Mouse (Mus musculus) kidney, postnatal 0 days (tissue): ENCODE measurements around the gene Myo9b. TPM values are rescaled to one million over a fixed set of nuclear protein-coding genes. Genes with fewer than 3 reads are reported as not detected.
A peak's percentile ranks its signal among the peaks of the same experiment; 100 is the strongest.
"Not testable (repeated sequence)": the region's sequence is repeated elsewhere in the genome, so short reads cannot be mapped to it uniquely, and the experiment has no call there.

Source experiments
- ATAC-seq: fragments of 200-750 bp; cut with Nextera tagmentation; replicated peaks from 2 replicates; pipeline ENCODE4 v1.8.0; 2017; ENCODE audit warnings: low read depth, moderate number of reproducible peaks, moderate TSS enrichment, moderate library complexity; ENCODE audit not compliant: low FRiP score
- DNase-seq: peaks from one replicate; pipeline ENCODE4 v3.0.0-alpha.2; 2016; ENCODE audit warnings: low spot score
- H3K27ac ChIP-seq: fragments of 300-500 bp; sonication (generic); 2 replicates; pipeline ENCODE4 v1.5.1; 2014; ENCODE audit warnings: mild to moderate bottlenecking
- H3K27me3 ChIP-seq: fragments of 300-500 bp; sonication (generic); 2 replicates; pipeline ENCODE4 v1.6.1; 2014; ENCODE audit warnings: low read length, mixed read lengths; ENCODE audit not compliant: insufficient read depth
- H3K36me3 ChIP-seq: fragments of 300-500 bp; sonication (generic); 2 replicates; pipeline ENCODE4 v1.6.1; 2014; ENCODE audit warnings: low read length, mixed read lengths; ENCODE audit not compliant: insufficient read depth
- H3K4me1 ChIP-seq: fragments of 300-500 bp; sonication (generic); replicated peaks from 2 replicates; pipeline ENCODE4 v1.6.1; 2014; ENCODE audit warnings: antibody characterized with exemption, low read length, mixed read lengths; ENCODE audit not compliant: insufficient read depth
- H3K4me2 ChIP-seq: fragments of 300-500 bp; sonication (generic); 2 replicates; pipeline ENCODE4 v1.6.1; 2014; ENCODE audit warnings: mild to moderate bottlenecking, low read length, moderate library complexity, mixed read lengths
- H3K4me3 ChIP-seq: fragments of 300-500 bp; sonication (generic); replicated peaks from 2 replicates; pipeline ENCODE4 v1.5.1; 2014; ENCODE audit warnings: low read depth, low read length
- H3K9ac ChIP-seq: fragments of 300-500 bp; sonication (generic); 2 replicates; pipeline ENCODE4 v1.6.1; 2014; ENCODE audit warnings: low read depth, low read length
- H3K9me3 ChIP-seq: fragments of 300-500 bp; sonication (generic); replicated peaks from 2 replicates; pipeline ENCODE4 v1.6.1; 2016; ENCODE audit warnings: low read length, inconsistent platforms, mixed read lengths
- CTCF ChIP-seq: IDR thresholded peaks from 2 replicates; pipeline ENCODE4 v1.5.1; 2016; ENCODE audit warnings: antibody characterized with exemption, low read depth, mild to moderate bottlenecking, moderate library complexity
- WGBS: fragments of 180-500 bp; shearing (Covaris S2); extraction: QIAGEN DNeasy Blood & Tissue Kit; methylation state at CpG from one replicate; pipeline ENCODE4 v1.1.7; 2014; 5-methylcytosine and 5-hydroxymethylcytosine counted together
- polyA plus RNA-seq: library from polyadenylated mRNA; unstranded; fragments of >200 nt; fragmentation: Nextera tagmentation; extraction: Ambion mirVana; gene quantifications from 2 replicates; pipeline ENCODE4 v1.2.1, GENCODE M21; 2015

The Myo9b gene
- polyA plus RNA-seq, 1 experiment from 2014 or later = 10.0 TPM

DNA sequence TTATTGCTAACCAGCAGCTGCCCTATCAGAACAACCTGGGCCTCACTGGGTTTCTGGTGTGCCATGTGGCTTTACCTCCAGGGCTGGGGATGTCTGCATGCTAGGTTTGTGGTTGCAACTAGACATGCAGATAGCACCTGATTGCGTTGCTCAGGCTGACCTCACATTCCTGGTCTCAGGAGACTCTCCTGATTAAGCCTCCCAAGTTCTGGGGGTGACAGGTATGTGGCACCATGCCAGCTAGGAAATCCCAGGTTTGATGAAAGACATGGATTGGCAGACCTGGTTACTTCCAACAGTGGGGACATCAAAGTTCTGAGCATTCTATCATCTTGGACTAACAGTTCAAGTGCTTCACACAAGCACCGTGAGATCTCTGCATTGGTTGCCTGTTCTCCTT, 4.8 kb upstream of the Myo9b start:
- H3K9ac ChIP-seq = no peak overlapping the region
- no peak for TF ChIP-seq CTCF
- 88% methylated on average over 2 of the region's 2 CpGs for WGBS
- no peak overlapping the region for H3K4me3 ChIP-seq
- no peaks in the 10 kb centered on the region for H3K36me3 ChIP-seq
- ATAC-seq (no peak), DNase-seq (no peak)
- H3K4me1 ChIP-seq = peaks cover 4% of the 10 kb centered on the region; the same call in 1 of the 2 replicates
- no peaks in the 10 kb centered on the region for H3K27me3 ChIP-seq
- no peak overlapping the region for H3K4me2 ChIP-seq
- no peaks in the 10 kb centered on the region for H3K9me3 ChIP-seq
- H3K27ac ChIP-seq = no peak overlapping the region

GRCm38 (mm10) chr8:71268286-71268685, 4.2 kb upstream of the Myo9b start:
- DNase-seq, H3K27me3 ChIP-seq, H3K4me1 ChIP-seq, H3K9me3 ChIP-seq, ATAC-seq, H3K9ac ChIP-seq, H3K27ac ChIP-seq, H3K4me2 ChIP-seq, H3K36me3 ChIP-seq, H3K4me3 ChIP-seq: not testable (repeated sequence)
- WGBS = 95% methylated on average over 5 of the region's 6 CpGs

GRCm38 (mm10) chr8:71271630-71272029, 884 bp upstream of the Myo9b start:
- TF ChIP-seq CTCF = no peak
- DNase-seq (no peak), ATAC-seq (no peak)
- H3K4me3 ChIP-seq = peak overlapping the region; percentile 79
- H3K9me3 ChIP-seq = no peaks in the 10 kb centered on the region
- peak overlapping the region; percentile 68 for H3K27ac ChIP-seq
- WGBS = 16% methylated on average over 5 of the region's 5 CpGs
- H3K9ac ChIP-seq = peak overlapping the region; percentile 61
- H3K4me2 ChIP-seq = peak overlapping the region; percentile 74
- H3K4me1 ChIP-seq = peaks cover 8% of the 10 kb centered on the region
- no peaks in the 10 kb centered on the region for H3K36me3 ChIP-seq
- H3K27me3 ChIP-seq = no peaks in the 10 kb centered on the region

- Histone ChIP-seq H3K4me1 (peaks cover 8% of the 10 kb centered on the region), H3K9me3 (no peaks in the 10 kb centered on the region), H3K27ac (peak overlapping the region; percentile 92), H3K9ac (peak overlapping the region; percentile 80), H3K4me2 (peak overlapping the region; percentile 73), H3K27me3 (no peaks in the 10 kb centered on the region), H3K36me3 (no peaks in the 10 kb centered on the region), H3K4me3 (peak overlapping the region; percentile 79)
- ATAC-seq (no peak), DNase-seq (peak; percentile 80)
- no peak for TF ChIP-seq CTCF
- 1% methylated on average over 14 of the region's 14 CpGs for WGBS
These were observed 617 bp downstream of the Myo9b start for GRCm38 (mm10) chr8:71273151-71273510.

- Histone ChIP-seq H3K9me3 (no peaks in the 10 kb centered on the region), H3K27ac (no peak overlapping the region), H3K9ac (no peak overlapping the region), H3K36me3 (no peaks in the 10 kb centered on the region), H3K4me3 (no peak overlapping the region), H3K27me3 (no peaks in the 10 kb centered on the region), H3K4me2 (no peak overlapping the region), H3K4me1 (peaks cover 8% of the 10 kb centered on the region)
- ATAC-seq (no peak), DNase-seq (no peak)
- no peak for TF ChIP-seq CTCF
These were observed 2.0 kb downstream of the Myo9b start for GRCm38 (mm10) chr8:71274478-71274877.

DNA sequence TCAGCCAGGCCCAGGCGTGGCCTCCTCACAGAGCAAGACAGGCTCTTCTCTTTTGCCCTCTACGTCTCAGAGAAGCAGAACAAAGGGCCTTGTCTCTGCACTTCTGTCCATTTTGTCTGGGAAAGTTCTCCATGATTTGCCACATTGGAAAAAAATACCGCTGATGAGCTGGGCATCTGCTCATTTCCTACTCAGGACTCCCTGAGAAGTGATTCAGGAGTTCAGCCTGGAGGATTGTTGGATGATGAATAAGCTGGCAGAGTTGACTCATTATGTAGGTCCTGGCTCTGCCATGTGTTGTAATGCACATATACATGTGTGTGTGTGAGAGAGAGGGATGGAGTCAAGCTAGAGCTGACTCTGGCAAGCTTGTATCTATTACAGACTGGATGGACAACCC, 3.7 kb downstream of the Myo9b start:
- no peak for ATAC-seq
- H3K27me3 ChIP-seq = no peaks in the 10 kb centered on the region

GRCm38 (mm10) chr8:71279409-71279808, 6.9 kb downstream of the Myo9b start:
- ATAC-seq, H3K9ac ChIP-seq, H3K4me2 ChIP-seq, H3K27me3 ChIP-seq, H3K4me3 ChIP-seq, H3K36me3 ChIP-seq, H3K27ac ChIP-seq, H3K4me1 ChIP-seq, DNase-seq, H3K9me3 ChIP-seq: not testable (repeated sequence)
- 59% methylated on average over 1 of the region's 1 CpGs for WGBS

More for the DNA sequence above, 3.7 kb downstream of the Myo9b start:
- Histone ChIP-seq H3K9ac (no peak overlapping the region), H3K9me3 (no peaks in the 10 kb centered on the region), H3K4me3 (no peak overlapping the region), H3K4me1 (peaks cover 8% of the 10 kb centered on the region), H3K27ac (no peak overlapping the region), H3K36me3 (no peaks in the 10 kb centered on the region), H3K4me2 (no peak overlapping the region)
- DNase-seq = no peak
- TF ChIP-seq CTCF = no peak
- WGBS = 98% methylated on average over 3 of the region's 3 CpGs

DNA sequence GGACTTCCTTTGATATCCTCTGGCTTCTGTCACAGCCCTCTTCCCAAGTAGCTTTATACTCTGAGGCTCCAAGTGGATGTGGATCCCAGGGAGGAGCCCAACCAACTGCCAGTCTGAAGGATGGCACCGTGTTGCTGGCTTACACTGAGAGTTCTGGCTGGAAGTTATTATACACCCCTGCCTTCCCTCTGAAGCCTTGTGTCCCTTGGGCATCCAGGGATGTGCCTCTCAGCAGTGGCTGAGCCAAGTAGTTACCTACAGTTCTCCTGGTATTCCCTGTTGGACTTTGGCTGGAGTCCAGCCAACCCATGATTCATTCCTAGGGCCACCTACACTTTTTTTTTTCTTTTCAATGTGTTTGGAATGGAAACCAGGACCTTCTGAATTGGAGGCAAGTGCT, 9.2 kb downstream of the Myo9b start:
- DNase-seq, H3K4me3 ChIP-seq, H3K9me3 ChIP-seq, H3K4me1 ChIP-seq, ATAC-seq, H3K4me2 ChIP-seq, H3K27ac ChIP-seq, H3K36me3 ChIP-seq, H3K27me3 ChIP-seq, H3K9ac ChIP-seq: not testable (repeated sequence)
- 93% methylated on average over 1 of the region's 1 CpGs for WGBS
